Mouse (Mus musculus): ENCODE results near the gene Tmem203. TPM values are rescaled to one million over a fixed set of nuclear protein-coding genes. Genes with fewer than 3 reads are reported as not detected.

Tmem203 gene
- total and polyA plus RNA-seq, 2 experiments = 14.5 to 43.7 TPM

DNA sequence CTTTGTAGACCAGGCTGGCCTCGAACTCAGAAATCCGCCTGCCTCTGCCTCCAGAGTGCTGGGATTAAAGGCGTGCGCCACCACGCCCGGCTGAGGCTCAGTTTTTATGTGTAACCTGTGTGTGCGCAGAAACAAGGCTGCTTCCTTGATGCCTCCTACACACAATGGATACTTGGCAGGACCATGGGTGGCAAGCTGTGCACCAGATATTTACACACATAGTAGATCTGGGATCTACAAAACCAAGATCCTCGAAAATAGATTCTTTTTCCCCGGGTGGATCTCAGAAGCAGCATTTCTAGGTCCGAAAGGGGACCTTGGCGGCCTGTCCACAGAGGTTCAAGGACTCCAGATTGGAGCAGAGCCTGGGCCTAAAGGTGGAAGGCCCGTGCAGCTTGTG, 6.6 kb downstream of the Tmem203 start:
- peak overlapping the region; percentile 63 for H3K9ac ChIP-seq (ENCODE audit: low read depth, low read length)
- H3K4me3 ChIP-seq (ENCODE audit: insufficient read depth, low read depth, low read length) = peak overlapping the region; percentile 53
- no peaks in the 10 kb centered on the region for H3K36me3 ChIP-seq (ENCODE audit: control insufficient read depth, insufficient read depth, low read length)
- H3K4me1 ChIP-seq (ENCODE audit: control insufficient read depth, insufficient read depth, low read length) = peaks cover 15% of the 10 kb centered on the region
- WGBS = 37% methylated on average over 12 of the region's 12 CpGs
- peak overlapping the region; percentile 49 for H3K27ac ChIP-seq (replicated peaks; ENCODE audit: insufficient read depth, low read depth, low read length)
- DNase-seq (ENCODE audit: extremely low read depth, low read depth, low spot score) = no peak
- TF ChIP-seq CTCF (IDR thresholded peaks at IDR 0.05; ENCODE audit: low read depth, low read length) = no peak
- TF ChIP-seq POLR2A (IDR thresholded peaks at IDR 0.05; ENCODE audit: extremely low read depth, insufficient read depth, low read length) = no peak
- no peaks in the 10 kb centered on the region for H3K27me3 ChIP-seq (ENCODE audit: control insufficient read depth, insufficient read depth, low read length)
- peaks cover 9% of the 10 kb centered on the region; the same call in 1 of the 2 replicates for H3K79me2 ChIP-seq (ENCODE audit: control insufficient read depth, insufficient read depth, low read length)

DNA sequence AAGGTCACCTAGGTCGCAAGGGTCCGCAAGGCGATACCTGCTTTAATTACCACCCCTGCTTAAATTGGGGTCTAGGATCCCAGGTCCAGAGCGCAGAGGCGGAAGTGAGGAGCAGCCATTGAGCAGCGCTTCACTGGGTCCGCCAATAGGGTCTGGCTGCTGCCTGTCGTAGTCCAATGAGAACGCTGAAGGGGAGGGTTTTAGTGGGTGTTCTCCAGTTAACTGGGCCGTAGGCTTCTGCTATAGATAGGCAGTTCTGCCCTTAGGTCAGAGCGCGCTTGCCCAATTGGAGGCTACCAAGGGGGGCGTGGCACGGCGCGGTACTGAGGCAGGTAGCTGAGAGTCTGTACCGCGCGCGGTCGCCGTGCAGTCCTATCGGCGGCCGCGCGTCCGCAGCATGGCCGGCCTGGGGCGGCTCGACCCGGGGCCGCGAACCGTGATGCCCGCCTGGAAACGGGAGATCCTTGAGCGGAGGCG, 7.1 kb downstream of the Tmem203 start, which contains the start of gene Tprn:
Gene Tprn, plus strand, starts transcription at position 328 of the 477 bp plus-strand sequence.
- H3K79me2 ChIP-seq (ENCODE audit: control insufficient read depth, insufficient read depth, low read length) = peaks cover 9% of the 10 kb centered on the region; the same call in 1 of the 2 replicates
- peaks cover 17% of the 10 kb centered on the region for H3K4me1 ChIP-seq (ENCODE audit: control insufficient read depth, insufficient read depth, low read length)
- TF ChIP-seq CTCF (IDR thresholded peaks at IDR 0.05; ENCODE audit: low read depth, low read length) (no peak), POLR2A (IDR thresholded peaks at IDR 0.05; ENCODE audit: extremely low read depth, insufficient read depth, low read length) (peak; percentile 72; the same call in 1 of the 2 replicates)
- peak within 1 kb of the TSS; percentile 49 for H3K27ac ChIP-seq (replicated peaks; ENCODE audit: insufficient read depth, low read depth, low read length)
- no peaks in the 10 kb centered on the region for H3K27me3 ChIP-seq (ENCODE audit: control insufficient read depth, insufficient read depth, low read length)
- H3K4me3 ChIP-seq (ENCODE audit: insufficient read depth, low read depth, low read length) = peak within 1 kb of the TSS; percentile 79
- WGBS = under 1% methylated on average over 39 of the region's 39 CpGs
- no peaks in the 10 kb centered on the region for H3K36me3 ChIP-seq (ENCODE audit: control insufficient read depth, insufficient read depth, low read length)
- H3K9ac ChIP-seq (ENCODE audit: low read depth, low read length) = peak within 1 kb of the TSS; percentile 78
- DNase-seq (ENCODE audit: extremely low read depth, low read depth, low spot score) = peak; percentile 97

DNA sequence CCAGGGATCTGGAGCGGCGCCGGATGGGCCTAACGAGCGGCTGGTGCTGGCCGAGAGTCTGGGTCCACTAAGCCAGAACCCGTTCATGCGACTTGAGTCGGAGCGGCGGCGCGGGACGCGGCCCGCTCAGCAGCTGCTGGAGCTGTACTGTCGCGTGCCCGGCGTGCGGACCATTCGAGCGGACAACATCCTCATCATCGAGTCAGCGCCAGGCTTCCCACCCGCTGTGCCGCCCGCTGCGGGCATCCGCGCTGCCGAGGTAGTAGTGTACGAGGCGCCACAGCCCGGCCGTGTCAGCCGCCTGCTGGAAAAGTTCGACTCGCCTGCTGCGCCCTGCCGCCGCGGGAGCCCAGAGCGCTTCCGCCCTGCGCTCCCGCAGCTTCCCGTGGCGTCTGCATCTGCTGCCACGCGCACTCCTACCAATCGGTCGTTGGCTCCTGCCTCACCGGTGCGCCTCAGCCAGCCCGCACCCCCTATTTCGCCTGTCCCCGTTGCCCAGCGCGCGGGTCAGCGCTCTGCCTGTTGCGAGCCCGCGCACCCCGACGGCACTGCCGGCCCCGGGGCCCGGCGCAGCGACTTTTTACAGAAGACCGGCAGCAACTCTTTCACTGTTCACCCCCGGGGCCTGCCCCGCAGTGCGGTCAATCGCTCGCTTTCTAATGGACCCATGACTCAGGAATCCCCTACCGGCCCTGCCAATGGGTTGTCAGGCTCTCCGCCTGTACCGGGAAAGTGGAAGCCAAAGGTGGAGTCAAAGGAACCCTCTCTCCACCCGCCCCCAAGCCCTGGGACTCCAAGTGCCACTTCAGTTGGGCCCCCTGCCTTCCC, 7.8 kb downstream of the Tmem203 start:
- DNase-seq (ENCODE audit: extremely low read depth, low read depth, low spot score) = peak; percentile 21
- WGBS = under 1% methylated on average over 82 of the region's 82 CpGs
- no peaks in the 10 kb centered on the region for H3K27me3 ChIP-seq (ENCODE audit: control insufficient read depth, insufficient read depth, low read length)
- H3K9ac ChIP-seq (ENCODE audit: low read depth, low read length) = peak overlapping the region; percentile 78
- H3K27ac ChIP-seq (replicated peaks; ENCODE audit: insufficient read depth, low read depth, low read length) = 0 out of 2 replicates have a peak overlapping the region, but pooled peaks have one; percentile 3
- no peak for TF ChIP-seq CTCF (IDR thresholded peaks at IDR 0.05; ENCODE audit: low read depth, low read length)
- no peak for TF ChIP-seq POLR2A (IDR thresholded peaks at IDR 0.05; ENCODE audit: extremely low read depth, insufficient read depth, low read length)
- H3K79me2 ChIP-seq (ENCODE audit: control insufficient read depth, insufficient read depth, low read length) = peaks cover 9% of the 10 kb centered on the region; the same call in 1 of the 2 replicates
- H3K4me3 ChIP-seq (ENCODE audit: insufficient read depth, low read depth, low read length) = peak overlapping the region; percentile 79
- no peaks in the 10 kb centered on the region for H3K36me3 ChIP-seq (ENCODE audit: control insufficient read depth, insufficient read depth, low read length)
- H3K4me1 ChIP-seq (ENCODE audit: control insufficient read depth, insufficient read depth, low read length) = peaks cover 17% of the 10 kb centered on the region

- TF ChIP-seq CTCF (IDR thresholded peaks at IDR 0.05; ENCODE audit: low read depth, low read length) = no peak
- no peak for TF ChIP-seq POLR2A (IDR thresholded peaks at IDR 0.05; ENCODE audit: extremely low read depth, insufficient read depth, low read length)
- Histone ChIP-seq H3K4me1 (ENCODE audit: control insufficient read depth, insufficient read depth, low read length) (peaks cover 17% of the 10 kb centered on the region), H3K36me3 (ENCODE audit: control insufficient read depth, insufficient read depth, low read length) (no peaks in the 10 kb centered on the region), H3K27me3 (ENCODE audit: control insufficient read depth, insufficient read depth, low read length) (no peaks in the 10 kb centered on the region), H3K9ac (ENCODE audit: low read depth, low read length) (peak overlapping the region; percentile 78; the same call in 1 of the 2 replicates), H3K4me3 (ENCODE audit: insufficient read depth, low read depth, low read length) (peak overlapping the region; percentile 79; the same call in 1 of the 2 replicates), H3K27ac (replicated peaks; ENCODE audit: insufficient read depth, low read depth, low read length) (no peak overlapping the region), H3K79me2 (ENCODE audit: control insufficient read depth, insufficient read depth, low read length) (peaks cover 9% of the 10 kb centered on the region; the same call in 1 of the 2 replicates)
- no peak for DNase-seq (ENCODE audit: extremely low read depth, low read depth, low spot score)
- WGBS = 47% methylated on average over 12 of the region's 12 CpGs
Measured at GRCm38 (mm10) chr2:25263623-25264285, 8.5 kb downstream of the Tmem203 start.

GRCm38 (mm10) chr2:25264286-25264660, 9.0 kb downstream of the Tmem203 start:
- H3K36me3 ChIP-seq (ENCODE audit: control insufficient read depth, insufficient read depth, low read length) = no peaks in the 10 kb centered on the region
- peaks cover 9% of the 10 kb centered on the region; the same call in 1 of the 2 replicates for H3K79me2 ChIP-seq (ENCODE audit: control insufficient read depth, insufficient read depth, low read length)
- H3K9ac ChIP-seq (ENCODE audit: low read depth, low read length) = no peak overlapping the region
- H3K27ac ChIP-seq (replicated peaks; ENCODE audit: insufficient read depth, low read depth, low read length) = no peak overlapping the region
- peaks cover 17% of the 10 kb centered on the region for H3K4me1 ChIP-seq (ENCODE audit: control insufficient read depth, insufficient read depth, low read length)
- H3K27me3 ChIP-seq (ENCODE audit: control insufficient read depth, insufficient read depth, low read length) = no peaks in the 10 kb centered on the region
- DNase-seq (ENCODE audit: extremely low read depth, low read depth, low spot score) = no peak
- H3K4me3 ChIP-seq (ENCODE audit: insufficient read depth, low read depth, low read length) = no peak overlapping the region
- TF ChIP-seq POLR2A (IDR thresholded peaks at IDR 0.05; ENCODE audit: extremely low read depth, insufficient read depth, low read length) = no peak
- TF ChIP-seq CTCF (IDR thresholded peaks at IDR 0.05; ENCODE audit: low read depth, low read length) = no peak
- WGBS = 85% methylated on average over 5 of the region's 5 CpGs
